Mouse (Mus musculus) heart, postnatal 25 days (tissue): Measurements from ENCODE around the gene Pknox2. TPM values are rescaled to one million over a fixed set of nuclear protein-coding genes. Genes with fewer than 3 reads are reported as not detected.

Experiments used
- DNase-seq: peaks from one replicate; pipeline ENCODE4 v3.0.0; 2022; ENCODE audit warnings: low spot score
- intact Hi-C: fragments of 180-260 bp; cut with DNase I; formaldehyde crosslinking; loops from one replicate; pipeline ENCODE4 v1.15.1; 2025
- total RNA-seq, 2 experiments: library from RNA; stranded (reverse); gene quantifications; 2 replicates each; pipeline ENCODE4 v1.2.3; 2021

Gene Pknox2
- total RNA-seq, 2 experiments from 2014 or later: 6.3 to 8.3 TPM

GRCm38 (mm10) chr9:37143046-37143931 is 3.9 kb downstream of the Pknox2 start:
- intact Hi-C loops: no loop called here
- no peak for DNase-seq

GRCm38 (mm10) chr9:37142107-37142506 is 5.1 kb downstream of the Pknox2 start:
- intact Hi-C loops: no loop called here
- DNase-seq: no peak

GRCm38 (mm10) chr9:37140464-37141181 is 6.6 kb downstream of the Pknox2 start:
- no peak for DNase-seq
- intact Hi-C loops: no loop called here

GRCm38 (mm10) chr9:37139514-37139913 is 7.7 kb downstream of the Pknox2 start:
- intact Hi-C loops: no loop called here
- DNase-seq: no peak

- no peak for DNase-seq
- intact Hi-C loops: no loop called here
These were observed 8.3 kb downstream of the Pknox2 start for GRCm38 (mm10) chr9:37138883-37139282.

GRCm38 (mm10) chr9:37136340-37136739 is 10.9 kb downstream of the Pknox2 start:
- intact Hi-C loops: no loop called here
- DNase-seq: no peak

GRCm38 (mm10) chr9:37133495-37133894 is 13.7 kb downstream of the Pknox2 start:
- no peak for DNase-seq
- intact Hi-C loops: no loop called here

- DNase-seq: no peak
- intact Hi-C loops: no loop called here
These were observed 18.2 kb downstream of the Pknox2 start for GRCm38 (mm10) chr9:37129046-37129445.

- DNase-seq: peak; percentile 48
- intact Hi-C loops: no loop called here
These were observed 21.0 kb downstream of the Pknox2 start for GRCm38 (mm10) chr9:37126197-37126596.

GRCm38 (mm10) chr9:37124696-37125480 is 22.3 kb downstream of the Pknox2 start:
- DNase-seq: no peak
- intact Hi-C loops: loop anchor here (2.0 kb wide), 1 partner anchor 22 kb away; the partner anchor contains the start of gene Pknox2

GRCm38 (mm10) chr9:37123384-37123783 is 23.8 kb downstream of the Pknox2 start:
- no peak for DNase-seq
- intact Hi-C loops: no loop called here

- intact Hi-C loops: no loop called here
- no peak for DNase-seq
These were observed 24.2 kb downstream of the Pknox2 start for GRCm38 (mm10) chr9:37122971-37123370.

- intact Hi-C loops: no loop called here
- no peak for DNase-seq
These were observed 24.8 kb downstream of the Pknox2 start for GRCm38 (mm10) chr9:37122381-37122780.

GRCm38 (mm10) chr9:37121761-37122331 is 25.4 kb downstream of the Pknox2 start:
- intact Hi-C loops: no loop called here

GRCm38 (mm10) chr9:37120801-37121200 is 26.4 kb downstream of the Pknox2 start:
- intact Hi-C loops: no loop called here
- DNase-seq: peak; percentile 68

More at GRCm38 (mm10) chr9:37121761-37122331, 25.4 kb downstream of the Pknox2 start:
- DNase-seq: no peak

- no peak for DNase-seq
- intact Hi-C loops: no loop called here
These were observed 29.7 kb downstream of the Pknox2 start for GRCm38 (mm10) chr9:37117529-37117928.

- no peak for DNase-seq
- intact Hi-C loops: no loop called here
These were observed 30.4 kb downstream of the Pknox2 start for GRCm38 (mm10) chr9:37116632-37117413.

GRCm38 (mm10) chr9:37115820-37116219 is 31.4 kb downstream of the Pknox2 start:
- intact Hi-C loops: loop anchor here (2.0 kb wide), 1 partner anchor 145 kb away; no protein-coding TSS in a partner anchor
- DNase-seq: no peak
